Mouse (Mus musculus) liver (tissue): ENCODE measurements around the gene Rxra.
A peak's percentile ranks its signal among the peaks of the same experiment; 100 is the strongest.

Source experiments
- DNase-seq: peaks from one replicate; pipeline ENCODE4 v3.0.0-alpha.2; 2020; ENCODE audit warnings: mixed read lengths

The Rxra gene

DNA sequence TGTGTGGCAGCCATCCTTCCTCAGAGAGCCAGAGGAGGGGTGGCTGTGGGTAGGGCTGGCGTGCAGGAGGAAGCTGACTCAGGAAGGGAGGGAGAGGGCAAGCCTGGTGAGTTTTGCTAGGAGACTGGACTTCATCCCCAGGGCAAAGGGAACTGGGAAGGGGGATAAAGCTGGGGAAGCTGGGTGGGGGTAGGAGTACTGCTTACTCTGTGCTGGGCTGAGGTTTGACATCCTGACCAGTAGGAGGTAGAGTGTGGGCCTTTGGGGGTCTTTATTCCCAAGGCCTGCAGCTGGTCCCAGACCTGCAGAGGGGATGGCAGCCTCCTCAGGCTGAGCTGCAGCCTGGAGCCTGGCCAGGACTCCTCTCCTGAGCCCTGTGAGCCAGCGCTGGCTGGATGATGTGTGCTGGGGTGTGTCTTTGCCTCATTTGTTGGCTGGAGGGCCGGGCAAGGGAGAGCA lies 4.6 kb upstream of the Rxra start:
- peak; percentile 34 for DNase-seq

DNA sequence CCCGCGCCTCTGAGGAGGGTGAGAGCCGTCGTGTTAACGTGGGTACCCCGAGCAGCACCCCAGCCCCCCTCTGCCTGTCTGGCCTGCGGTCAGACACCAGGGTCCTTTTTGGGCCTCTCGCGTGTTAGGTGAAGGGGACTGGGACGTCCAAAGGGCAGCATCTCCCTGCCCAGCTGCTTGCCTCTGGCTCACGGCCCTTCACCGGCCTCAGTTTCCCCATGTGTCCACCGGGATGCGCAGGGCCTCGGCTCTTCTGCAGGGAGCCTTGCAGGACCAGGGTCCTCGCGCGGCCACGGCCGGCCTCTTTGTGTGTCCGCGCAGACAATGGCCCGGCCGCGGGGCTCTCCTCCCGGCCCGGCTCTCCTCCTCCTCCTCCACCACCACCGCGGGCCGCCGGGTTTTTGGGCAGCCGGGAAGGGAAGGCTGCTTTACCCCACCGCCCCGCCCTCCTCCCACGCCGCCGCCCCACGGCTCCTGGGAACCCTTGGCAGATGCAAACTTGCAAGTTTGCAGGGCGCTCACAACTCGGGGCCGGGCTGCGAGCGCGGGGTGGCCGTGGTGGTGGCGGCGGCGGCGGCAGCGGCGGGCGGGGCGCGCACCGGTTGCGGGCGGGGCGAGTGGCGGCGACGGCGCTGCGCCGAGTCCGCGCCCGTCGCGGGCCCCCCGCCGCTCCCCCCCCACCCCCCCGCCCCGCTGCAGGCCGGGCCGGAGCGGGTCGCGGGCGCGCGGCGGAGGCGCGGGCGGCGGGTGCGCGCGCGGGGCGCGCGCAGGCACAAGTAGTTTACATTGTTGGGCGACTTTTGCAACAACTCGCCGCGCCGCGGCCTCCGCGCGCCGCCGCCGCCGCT lies 462 bp downstream of the Rxra start:
- DNase-seq = peak; percentile 72

DNA sequence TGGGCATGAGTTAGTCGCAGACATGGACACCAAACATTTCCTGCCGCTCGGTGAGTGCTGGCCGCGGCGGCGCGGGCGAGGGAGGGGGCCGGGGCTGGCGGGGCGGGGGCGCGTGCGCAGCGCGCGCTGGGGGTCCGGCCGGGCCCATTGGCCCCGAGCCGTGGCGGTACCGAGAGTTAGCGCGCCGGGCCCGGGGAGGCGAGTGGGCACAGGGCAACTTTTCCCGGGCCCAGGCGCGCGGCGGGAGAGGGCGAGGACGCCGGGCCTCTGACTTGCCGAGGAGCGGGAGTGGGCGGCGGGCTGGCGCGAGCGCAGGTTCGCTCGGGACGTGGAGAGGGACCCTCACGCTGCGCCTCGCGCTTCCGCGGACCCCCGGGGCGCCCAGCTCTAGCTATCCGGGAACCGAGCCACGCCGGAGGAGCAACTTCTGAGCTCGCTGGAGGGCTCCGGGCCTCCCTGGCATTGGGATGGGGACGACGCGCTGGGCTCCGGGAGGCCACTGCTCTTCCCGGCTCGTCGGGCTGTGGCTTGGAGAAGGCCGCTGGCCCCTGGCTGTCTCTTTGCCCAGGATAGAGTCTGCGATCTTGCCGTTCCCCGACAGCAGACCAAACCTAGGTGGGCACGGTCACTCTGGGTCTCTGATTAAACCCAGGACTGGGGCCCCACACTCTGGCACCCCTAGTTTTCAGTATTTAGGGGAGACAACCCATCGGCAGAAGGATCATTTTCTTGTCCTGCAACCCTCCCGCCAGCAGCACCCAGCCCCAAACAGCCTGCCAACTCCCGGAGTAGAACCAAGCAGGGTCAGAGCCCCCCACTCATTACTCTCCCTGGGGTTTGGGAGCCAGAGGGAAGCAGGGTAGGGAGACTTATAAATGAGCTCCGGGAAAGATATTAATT lies 1.4 kb downstream of the Rxra start:
- peak; percentile 36 for DNase-seq

DNA sequence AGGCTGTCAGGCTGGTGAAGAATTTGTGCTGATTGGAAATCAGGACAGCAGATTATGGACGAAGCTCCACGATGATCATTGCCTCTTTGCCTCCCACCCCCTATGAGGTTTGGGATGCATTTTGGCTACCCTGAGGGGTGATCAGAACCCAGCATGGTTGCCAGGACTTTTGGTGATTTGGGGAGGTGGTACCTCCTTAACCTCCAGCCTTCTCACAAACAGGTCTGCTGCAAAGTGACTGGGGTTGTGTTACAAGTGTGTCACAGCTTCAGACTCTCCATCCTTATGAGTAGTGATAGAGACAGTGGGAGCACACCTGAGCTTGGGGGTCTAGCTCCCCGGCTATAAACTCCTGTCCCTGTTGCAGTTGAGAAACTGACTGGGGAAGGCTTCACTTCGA lies 2.1 kb downstream of the Rxra start:
- no peak for DNase-seq

DNA sequence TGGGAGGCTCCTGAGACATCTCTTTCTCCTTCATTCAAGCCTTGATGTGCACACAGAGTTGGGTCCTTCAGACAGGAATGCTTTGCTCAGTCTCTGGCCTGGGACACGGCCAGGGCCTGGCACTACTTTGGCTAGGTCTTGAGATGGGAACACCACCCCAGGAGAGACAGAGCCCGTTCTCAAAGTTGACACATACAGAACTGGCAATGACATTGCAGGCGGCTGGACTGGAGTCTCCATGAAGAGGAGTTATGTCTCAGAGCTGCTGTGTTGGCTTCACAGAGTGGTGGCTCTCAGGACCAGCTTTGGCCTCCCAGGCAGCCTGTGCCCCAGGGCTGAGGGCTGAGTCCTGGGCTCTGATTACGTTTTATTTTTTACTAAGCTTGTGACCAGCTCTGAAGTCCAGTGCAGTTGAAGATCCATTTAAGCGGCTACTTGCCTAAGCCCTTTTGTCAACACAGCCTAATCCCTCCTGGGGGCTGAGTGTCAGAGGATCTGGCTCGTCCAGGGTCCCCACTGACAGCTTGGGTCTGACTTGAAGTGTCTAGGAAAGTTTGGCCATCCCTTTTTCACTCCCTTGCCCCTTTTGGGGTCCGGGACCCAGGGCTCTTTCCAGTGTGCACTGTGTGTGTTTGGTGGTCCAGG lies 2.7 kb downstream of the Rxra start:
- DNase-seq = no peak

DNA sequence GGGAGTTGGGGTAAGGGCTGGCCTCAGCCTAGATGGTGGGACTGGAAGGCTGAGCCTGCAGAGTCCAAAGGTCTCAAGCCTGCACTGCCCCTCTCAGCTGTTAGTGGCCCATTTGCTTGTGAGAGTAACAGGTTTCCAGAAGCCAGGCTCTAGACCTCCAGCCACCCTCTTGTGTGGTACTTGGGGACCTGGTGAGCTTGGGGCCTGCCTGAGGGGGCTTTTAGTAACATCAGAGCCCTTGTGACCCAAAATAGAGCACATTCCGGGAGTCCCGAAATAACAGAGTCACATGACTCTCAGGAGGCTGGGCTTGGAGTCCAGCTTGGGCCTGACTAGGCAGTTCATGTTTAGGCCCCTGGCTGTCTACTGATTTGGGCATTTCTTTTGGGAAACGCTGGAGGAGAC lies 3.4 kb downstream of the Rxra start:
- DNase-seq = no peak

DNA sequence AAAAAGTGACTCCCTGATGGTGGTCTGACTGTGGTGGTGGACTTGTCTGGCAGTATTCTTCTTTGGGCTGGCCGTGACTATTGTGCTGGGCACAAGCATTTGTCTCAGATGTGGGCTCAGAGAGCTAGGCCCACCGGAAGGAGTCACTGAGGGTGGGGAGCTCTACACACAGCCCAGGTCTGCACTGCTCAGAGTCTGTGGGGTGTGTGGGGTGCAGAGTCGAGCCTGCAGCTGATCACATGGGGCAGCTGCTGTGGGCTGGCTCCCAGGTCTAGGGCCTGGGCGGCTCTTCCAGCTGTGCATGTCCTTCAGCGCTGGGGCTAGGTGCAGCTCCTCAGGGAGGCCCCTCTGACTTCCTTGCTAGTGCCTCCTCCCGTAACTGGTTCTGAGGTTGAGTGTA lies 3.8 kb downstream of the Rxra start:
- DNase-seq = no peak

DNA sequence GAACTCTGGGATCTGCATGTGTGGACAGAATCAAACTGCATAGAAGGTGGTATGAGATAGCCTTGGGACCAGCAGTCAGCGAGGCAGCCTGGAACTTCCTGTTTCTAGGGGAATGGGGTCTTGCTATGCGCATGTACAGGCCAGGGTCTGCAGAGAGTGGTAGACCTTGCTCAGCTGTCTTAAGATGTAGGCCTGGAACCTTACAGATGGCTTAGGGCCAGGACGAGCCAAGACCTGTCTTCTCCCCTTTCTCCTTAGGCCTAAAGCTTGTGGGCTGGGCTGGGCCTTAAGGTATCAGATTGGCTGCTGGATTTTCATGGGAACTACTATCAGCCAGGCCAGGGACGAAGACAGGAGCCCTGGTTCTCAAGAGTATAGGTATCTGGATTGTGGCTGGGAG lies 4.4 kb downstream of the Rxra start:
- no peak for DNase-seq

DNA sequence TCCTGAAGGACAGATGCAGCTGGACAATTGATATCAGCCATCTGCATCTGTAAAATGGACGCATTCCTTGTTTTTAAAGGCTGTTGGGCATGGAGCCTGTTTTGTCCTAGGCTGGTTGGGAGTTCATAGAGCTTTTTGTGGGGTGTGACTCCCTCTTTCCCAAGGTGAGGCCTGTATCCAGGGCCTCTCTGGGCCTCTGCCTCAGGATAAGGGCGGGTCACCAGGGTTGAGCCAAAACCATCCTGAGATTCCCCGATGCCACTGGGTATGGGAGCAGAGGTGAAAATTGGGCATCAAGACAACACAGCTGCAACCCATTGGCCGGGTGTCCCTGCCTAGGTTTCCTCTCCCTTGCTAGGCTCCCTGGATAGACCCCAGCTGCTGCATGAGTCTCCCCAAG lies 5.2 kb downstream of the Rxra start:
- DNase-seq = no peak

DNA sequence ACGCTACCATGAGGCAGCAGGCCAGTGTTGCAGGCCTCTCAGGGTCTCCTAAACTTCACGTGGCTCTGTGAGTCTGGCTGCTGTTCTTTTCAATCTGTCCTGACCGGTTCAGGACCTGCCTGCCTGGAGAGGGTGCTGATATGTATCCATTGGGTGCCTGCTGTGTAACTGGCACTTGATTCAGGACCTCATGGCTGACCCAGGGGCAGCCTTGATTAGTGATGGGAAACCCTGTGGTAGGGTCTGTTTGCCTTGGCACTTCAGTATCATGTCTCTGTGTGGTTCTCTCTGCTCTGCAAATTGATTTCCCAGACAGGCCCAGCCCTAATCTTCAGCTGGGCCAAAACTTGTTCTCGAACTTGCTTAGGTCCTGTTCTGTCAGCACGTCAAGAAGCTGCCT lies 5.9 kb downstream of the Rxra start:
- no peak for DNase-seq

DNA sequence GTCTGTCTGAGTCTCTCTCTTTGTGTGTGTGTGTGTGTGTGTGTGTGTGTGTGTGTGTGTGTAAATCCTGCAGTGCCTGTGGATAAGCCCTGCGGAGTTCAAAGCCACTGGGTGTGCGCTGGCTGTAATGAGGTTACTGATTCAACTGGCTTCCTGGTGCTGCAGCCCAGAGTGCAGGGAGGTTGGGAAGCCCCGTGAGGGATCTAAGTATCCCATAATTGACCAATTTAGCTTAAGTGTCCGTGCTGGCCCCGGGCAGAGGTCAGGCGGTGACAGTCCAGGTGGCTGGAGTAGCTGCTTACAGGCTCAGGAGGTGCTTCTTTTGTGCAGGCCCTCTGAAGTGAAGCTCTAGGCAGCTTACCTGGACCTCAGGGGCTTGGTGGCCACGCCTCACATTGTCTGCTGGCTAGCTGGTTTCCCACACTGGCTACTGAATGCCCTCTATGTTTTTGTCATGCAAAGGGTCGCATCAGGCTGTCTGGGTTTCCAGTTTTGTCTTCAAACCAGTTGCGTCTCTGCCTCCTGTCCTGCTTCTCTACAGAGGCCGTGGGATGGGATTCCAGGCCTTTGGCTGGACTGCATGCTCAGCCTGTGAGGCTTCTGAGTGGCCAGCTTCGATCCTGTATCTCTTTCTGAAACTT lies 7.9 kb downstream of the Rxra start:
- DNase-seq = no peak

DNA sequence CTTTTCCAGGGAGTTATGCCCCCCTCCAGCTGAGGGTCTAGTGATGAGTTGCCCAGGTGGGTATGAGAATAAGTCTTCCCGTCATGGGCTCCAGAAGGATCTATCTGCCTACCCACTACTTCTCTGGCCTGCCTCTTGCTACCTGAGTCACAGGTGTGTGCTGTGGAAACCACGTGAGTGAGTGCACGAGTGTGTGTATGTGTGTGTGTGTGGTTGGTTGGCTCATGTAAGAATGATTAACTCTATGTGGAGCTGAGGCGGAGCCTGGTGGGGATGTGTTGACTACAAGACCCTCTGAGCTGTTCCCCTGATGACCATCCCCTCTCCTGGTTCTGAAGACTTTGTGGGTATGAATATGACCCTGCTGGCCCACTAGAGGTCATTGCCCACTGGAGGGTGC lies 9.7 kb downstream of the Rxra start:
- DNase-seq = no peak

DNA sequence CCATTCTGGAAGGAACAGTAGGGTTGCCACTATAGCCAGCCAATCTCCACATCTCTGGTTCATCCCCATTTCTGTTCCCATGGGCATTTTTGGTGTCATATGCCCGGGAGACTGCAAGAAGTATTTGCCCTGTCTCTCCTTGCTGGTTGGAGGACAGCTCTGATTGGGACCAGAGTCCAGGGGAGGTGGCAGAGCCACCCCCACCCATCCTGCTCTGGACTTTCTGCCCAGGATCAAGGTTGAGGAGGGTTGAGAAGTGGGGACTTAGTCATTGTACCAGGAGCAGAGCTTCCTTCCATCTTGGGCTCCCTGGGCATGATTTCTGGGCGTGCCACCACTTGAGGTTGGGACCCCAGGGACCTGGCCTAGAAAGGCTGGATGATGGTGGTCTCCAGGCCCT lies 10.1 kb downstream of the Rxra start:
- no peak for DNase-seq

DNA sequence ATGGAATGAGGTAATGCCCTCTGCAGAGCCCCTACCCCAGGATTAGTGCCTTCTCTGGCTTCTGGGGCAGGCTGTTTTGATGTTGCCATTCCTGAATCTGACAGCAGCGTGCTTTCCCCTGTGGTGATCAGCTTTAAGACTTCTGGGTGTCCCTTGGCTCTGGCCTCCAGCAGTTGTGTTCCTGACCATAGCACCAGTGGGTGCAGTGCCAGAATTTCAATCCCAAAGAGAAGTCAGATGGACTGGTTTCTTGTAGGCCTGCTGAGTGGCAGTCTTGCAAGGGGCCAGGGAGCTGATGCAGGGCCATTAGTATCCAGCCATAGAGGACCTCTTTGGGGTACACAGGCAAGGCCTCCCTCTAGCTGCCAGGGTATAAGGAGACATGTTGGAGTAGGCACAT lies 10.8 kb downstream of the Rxra start:
- no peak for DNase-seq

DNA sequence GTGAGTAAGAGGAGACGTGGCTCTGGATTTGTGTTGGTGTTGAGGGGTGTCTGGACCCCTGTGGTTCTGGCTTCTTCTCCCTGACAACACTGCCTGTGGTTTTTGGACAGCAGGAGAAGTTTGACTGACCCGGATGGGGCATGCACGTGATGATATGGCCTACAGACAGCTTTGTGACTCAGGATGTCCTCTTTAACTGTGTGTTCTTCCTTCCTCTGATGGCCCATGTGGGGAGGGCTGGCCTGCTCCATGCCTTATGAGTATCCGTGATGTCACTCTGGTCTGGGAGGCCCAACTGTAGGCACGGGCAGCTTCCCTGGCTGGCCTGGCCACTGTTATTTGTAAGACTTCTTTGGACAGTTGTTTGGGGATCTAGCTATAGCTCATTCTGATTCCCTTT lies 11.7 kb downstream of the Rxra start:
- DNase-seq = no peak

DNA sequence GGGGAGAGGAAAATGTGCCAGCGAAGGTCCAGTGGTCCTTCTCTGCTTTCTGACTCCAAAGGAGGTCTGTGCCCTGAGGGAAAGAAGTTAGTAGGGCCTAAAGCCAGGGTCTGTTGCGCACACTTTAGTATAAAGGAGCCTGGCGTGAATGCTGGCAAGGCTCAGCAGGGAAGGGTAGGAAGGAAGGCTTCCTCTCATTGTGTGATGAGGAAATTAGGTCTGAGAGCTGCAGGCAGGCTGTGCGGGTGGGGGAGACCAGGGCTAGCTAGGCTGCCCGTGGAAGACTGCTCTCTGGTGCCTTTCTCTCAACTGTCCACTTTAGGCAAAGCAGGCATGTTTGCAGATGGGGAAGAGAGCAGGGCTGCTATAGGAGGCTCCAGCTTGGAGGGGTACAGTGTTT lies 14.5 kb downstream of the Rxra start:
- no peak for DNase-seq

DNA sequence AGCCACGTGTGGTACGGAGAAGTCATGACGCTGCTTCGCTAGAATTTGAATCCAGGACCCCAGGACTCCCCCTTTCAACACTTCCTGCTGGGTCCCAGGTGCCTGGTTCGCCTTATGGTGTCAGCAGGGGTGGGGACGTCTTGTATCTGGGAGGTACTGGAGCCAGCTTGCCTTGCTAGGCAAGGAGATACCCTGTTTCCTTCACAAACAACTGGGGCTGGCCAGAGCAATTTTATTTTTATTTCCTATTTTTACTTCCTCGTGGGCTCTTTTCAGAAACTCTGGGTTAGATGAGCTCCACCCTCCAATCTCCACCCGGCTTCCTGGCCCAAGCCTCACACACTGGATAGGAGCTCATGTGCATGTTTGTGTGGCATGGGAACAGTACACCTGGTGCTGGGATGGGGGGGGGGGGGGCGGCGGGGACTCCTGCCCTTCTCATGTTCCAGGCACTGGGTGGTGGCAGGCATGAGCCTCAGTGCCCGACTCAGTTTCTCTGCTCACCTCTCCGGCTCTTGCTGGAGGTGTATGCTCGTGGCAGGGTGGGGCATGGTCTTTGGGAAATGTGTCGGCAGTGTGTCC lies 15.0 kb downstream of the Rxra start:
- no peak for DNase-seq

DNA sequence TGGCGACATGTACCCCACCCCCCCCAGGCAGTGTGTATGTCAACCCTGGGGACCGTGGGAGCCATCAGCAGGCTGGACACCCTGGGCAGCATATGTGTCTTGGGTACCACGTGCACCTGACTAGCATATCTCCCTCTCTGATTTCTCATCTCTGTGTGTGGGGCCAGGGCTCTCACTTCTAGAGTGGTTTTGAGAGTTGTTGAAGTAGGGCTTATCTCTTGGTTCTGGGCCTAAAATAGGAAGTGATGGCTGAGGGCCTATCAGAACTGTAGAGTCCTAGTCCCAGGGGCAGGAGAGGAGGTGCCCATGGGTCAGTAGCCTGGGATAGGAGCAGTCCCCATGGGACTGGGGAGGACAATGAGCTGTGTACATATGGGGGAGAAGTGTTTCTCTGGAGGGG lies 16.4 kb downstream of the Rxra start:
- no peak for DNase-seq

DNA sequence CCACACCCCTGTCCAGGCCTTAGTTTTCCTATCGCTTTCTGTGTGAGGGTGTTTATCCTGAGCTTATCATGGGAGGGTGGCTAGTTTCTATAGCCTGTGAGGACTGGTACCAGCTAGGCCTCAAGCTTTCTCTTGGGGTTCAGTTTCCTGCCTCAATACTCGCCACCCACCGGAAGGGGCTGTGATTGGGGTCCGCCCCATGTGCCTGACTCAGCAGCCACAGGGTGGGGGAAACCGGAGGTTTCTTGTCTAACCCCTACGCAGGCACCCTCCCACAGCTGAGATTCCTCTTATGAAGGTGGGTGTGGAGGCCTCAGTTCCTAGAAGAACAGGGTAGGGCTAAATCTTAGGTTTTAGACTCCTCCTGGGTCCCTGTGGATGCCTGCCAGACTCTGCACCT lies 17.4 kb downstream of the Rxra start:
- DNase-seq = no peak

DNA sequence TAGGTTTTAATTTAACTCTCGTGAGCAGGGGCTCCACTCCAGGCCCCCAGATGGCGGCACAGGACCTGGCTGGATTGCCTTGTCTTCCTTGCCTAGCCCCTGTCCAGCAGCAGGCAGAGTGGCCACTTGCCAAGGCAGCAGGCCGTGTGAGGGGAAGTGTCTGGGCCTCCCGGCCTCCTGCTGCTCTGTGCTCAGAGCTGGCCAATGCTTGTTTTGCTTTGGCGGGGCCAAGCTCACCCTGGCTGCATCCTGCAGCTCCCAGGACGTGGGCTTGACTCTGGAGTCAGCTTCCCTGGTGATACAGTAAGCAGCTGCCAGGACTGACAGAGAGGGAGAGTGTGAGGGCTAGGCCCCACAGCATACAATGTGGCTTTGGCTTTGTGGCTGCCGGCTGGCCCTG lies 23.3 kb downstream of the Rxra start:
- peak; percentile 50 for DNase-seq

DNA sequence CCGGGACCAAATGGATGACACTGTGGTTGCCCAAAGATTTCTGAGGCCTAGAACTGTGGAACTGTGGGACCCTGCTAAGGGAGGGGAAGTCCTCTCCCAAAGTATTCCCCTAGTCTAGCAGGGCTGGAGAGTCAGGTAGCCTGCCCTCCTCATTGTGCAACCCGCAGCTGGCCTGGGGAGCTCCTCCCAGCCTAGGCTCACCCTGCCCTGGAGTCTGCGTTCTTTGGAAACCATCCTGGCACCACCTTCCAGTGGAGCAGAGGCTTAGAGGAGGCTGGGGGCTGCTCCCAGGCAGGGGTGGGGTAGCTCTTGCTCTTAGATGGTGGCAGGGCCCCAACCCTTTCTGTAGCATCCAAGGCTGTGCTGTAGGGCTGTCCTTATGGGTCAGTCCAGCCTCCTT lies 26.0 kb downstream of the Rxra start:
- no peak for DNase-seq

DNA sequence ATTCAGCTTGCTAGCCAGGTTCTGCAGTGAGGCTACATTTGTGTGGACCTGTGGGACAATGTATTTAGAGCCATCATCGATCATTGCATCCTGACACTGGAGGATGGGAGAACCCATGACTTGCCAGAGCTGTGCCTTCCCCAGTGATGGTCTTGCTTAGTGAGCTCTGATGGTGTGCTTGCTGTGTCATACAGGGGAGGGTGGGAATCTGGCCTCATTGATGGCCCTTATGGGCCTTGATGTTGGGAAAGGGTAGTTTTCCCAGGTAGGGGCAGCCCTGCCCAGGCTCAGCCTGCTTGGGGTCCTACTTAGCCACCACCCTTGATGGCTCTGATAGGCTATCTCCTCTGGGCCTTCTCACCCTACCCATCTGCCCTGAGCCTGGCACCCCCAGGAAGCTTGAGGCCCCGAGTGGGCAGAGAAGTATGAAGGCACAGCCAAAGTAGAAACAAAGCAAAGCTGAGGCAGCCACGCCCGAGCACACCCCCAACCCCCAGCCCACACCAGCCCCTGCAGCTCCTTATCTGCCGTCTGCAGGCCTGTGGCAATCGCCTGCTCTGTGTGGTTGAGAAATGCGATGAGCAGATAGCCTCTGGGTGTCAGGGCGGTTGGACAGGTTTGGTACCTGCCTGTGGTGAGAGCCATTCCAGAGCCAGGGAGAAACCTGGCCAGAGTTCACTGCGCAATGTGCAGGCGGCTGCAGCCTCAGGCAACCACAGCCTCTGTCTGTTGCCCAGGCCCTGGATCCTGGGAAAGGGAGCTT lies 26.8 kb downstream of the Rxra start:
- peak; percentile 86 for DNase-seq
